Mouse (Mus musculus) adrenal gland, postnatal 25 days (tissue): ENCODE measurements around the gene Ccser1. TPM values are rescaled to one million over a fixed set of nuclear protein-coding genes. Genes with fewer than 3 reads are reported as not detected.
"Not testable (repeated sequence)": the region's sequence is repeated elsewhere in the genome, so short reads cannot be mapped to it uniquely, and the experiment has no call there.

Experiments
- DNase-seq: peaks from one replicate; pipeline ENCODE4 v3.0.0; 2021; ENCODE audit warnings: mixed read lengths
- total RNA-seq: library from RNA; stranded (reverse); gene quantifications from 2 replicates; pipeline ENCODE4 v1.2.3, GENCODE M21; 2021

Ccser1 gene
- total RNA-seq, 1 experiment from 2014 or later = 2.8 TPM

DNA sequence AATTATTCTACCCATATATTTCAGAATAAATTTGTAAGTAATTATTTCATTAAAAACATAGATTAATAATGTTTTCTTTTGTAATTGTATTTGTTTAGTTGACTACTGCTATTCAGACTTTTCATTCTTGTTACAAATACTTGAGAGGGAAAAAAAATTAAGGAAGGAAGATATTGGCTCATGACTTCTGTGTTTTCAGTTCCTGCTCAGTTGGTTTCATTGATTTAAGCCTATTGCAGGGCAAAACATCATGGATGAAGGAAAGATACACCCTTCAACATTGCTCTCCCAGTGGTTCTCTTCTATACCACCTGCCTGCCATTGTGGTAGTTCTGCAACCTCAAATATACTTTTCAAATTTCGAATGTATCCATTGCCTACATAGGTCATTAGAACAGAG, 541.1 kb downstream of the Ccser1 start:
- no peak for DNase-seq

DNA sequence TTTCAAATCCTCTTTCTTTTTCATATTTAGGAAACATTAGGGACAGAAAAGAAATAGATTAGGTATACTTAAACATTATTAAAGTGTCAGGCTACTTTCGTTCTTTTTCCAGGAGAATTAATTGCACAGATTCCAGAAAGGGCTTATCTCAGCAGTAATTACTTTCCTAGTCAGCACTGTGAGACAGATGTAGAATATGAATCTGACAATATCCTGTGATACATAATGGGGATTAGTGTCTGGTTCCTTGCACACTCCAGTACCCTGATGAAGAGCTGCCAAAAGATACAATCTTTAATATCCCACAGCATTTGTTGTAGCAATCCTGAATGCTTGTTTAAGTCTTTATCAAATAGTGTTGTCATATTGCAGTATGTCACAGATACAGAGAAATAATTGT, 548.9 kb downstream of the Ccser1 start:
- no peak for DNase-seq

DNA sequence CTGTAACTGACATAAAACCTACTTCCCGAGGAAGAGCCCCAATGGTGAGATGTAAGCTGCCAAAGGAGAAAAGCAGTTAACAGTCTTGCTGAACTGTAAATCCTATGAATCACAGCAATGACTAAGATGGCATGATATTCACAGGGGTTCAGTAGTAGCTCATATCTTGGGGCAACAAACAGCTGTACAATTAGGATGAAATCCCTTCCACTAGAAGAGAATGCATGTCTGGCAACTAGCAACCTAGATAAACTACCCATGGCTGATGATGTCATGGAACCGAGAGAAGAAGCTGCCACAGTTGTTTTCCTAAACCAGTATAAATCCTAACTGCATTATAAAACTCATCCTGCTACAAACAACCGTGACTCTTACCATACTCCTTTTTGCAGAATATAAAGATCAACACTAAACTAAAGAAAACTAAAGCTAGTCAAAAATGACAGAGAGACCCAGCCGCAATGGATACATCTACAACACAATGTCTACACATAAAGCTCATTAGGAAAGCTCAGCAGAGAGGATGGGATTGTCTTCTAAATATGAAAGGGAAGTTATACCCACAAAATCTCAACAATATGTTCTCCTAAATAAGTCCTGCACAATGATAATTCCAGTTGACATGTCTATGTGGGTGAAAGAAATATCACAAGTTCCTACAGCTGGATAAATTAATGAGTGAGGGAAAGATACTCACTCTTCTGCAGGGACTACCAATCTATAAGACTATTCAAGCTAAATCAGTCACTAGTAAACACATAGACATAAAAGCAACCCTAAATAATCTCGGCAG, 550.2 kb downstream of the Ccser1 start:
- DNase-seq = no peak

DNA sequence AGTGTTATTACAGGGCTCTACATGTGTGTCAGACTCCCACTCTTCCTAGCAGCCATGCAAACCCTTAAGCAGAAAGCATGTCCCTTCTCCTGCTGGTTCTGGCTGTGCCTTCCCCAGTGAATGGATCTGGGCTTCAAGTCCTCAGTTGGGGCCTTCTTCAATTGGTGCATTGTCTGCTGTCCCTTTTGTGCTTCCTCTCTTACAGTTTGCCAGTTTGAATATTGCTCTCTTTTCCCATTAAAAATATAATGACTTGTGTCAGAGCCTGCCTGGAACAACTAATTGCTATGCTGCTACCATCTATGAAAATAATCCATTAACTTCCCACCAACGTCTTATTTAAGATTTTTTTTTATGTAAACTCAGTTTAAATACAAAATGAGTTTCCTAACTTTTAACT, 566.2 kb downstream of the Ccser1 start:
- DNase-seq = no peak

DNA sequence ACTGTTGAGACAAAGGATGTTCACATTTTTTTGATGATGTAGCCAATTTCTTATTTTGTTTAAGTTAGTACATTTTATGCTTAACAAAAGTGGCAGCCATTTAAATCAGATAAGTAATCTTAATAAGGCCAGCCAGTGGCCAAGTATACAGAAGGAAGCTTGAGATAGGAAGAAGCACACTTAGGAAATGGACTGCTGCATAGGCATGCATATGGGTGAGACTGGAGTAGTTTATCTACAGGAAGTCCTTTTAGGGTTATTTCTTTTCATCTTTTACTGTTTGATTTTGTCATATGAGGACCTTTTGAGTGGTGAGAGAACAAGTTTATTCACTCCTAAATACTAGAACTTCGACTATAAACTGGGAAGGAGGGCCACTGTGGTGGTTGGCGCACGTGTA, 582.0 kb downstream of the Ccser1 start:
- no peak for DNase-seq

GRCm38 (mm10) chr6:61763379-61763778, 583.3 kb downstream of the Ccser1 start:
- no peak for DNase-seq

- no peak for DNase-seq
Observed at GRCm38 (mm10) chr6:61765801-61766200, 585.7 kb downstream of the Ccser1 start.

- no peak for DNase-seq
Observed at GRCm38 (mm10) chr6:61767151-61767550, 587.0 kb downstream of the Ccser1 start.

DNA sequence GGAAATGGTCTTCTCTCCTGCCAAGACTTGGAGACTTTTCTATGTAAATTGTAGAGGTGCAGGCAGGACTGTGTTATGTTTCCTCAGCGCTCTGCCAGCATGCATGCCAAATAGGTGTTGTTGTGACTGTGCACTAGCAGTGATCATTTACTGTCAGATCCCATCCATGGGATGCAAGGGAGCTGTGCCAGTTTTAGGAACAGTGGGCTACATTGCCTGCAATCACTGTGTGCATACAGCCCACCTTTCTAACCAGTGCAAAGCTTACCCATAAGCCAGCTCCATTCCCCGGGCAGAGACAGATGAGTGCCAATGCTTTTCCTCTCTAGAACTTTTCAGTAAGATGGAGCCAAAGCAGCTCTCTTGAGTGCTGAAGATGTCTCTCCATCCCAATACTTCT, 606.6 kb downstream of the Ccser1 start:
- no peak for DNase-seq

DNA sequence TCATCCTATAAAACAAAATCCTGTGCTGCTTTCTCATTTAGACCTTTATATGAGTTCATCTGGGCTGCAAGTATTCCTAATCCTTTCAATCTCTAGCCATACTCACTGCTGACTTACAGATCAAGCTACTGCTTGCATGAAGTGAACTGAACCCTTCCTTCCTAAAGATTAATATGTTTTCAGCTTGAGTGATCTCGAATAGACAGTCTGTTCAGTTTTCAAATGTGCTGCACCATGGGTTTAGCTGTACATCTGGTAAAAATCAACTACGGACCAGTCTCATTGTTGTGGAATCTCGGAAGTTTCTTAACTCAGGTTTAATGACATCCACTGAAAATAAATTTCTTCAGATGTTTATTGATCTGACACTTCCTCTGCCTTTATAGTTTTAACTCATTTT, 620.8 kb downstream of the Ccser1 start:
- no peak for DNase-seq

GRCm38 (mm10) chr6:61805481-61805880, 625.4 kb downstream of the Ccser1 start:
- DNase-seq = no peak

- no peak for DNase-seq
Observed at GRCm38 (mm10) chr6:61817716-61818115, 637.6 kb downstream of the Ccser1 start.

- no peak for DNase-seq
Observed at GRCm38 (mm10) chr6:61876302-61876701, 696.2 kb downstream of the Ccser1 start.

- no peak for DNase-seq
Observed at GRCm38 (mm10) chr6:61898238-61898637, 718.1 kb downstream of the Ccser1 start.

- DNase-seq = no peak
Observed at GRCm38 (mm10) chr6:61902715-61903114, 722.6 kb downstream of the Ccser1 start.

GRCm38 (mm10) chr6:61912896-61913295, 732.8 kb downstream of the Ccser1 start:
- DNase-seq = no peak

DNA sequence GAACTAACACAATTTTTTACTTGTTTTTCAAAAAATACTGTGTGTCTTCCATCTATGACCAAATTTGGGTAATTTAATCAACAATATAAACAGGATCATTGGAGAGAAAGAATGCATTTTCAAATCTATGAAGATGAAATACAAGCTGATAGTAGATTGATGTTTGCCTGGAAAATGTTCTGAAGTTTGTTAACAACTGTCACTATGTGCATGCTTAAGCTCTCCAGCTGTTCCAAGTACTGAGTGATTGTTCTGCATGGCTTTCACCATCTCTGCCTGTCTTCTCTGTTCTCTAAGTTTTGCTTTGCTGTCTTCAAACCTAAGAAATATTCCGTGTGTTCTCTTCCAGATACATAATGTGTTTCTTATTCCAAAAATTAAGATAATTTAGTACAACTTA, 751.5 kb downstream of the Ccser1 start:
- DNase-seq = no peak

GRCm38 (mm10) chr6:61936656-61937055, 756.5 kb downstream of the Ccser1 start:
- DNase-seq = no peak

GRCm38 (mm10) chr6:61939236-61939635, 759.1 kb downstream of the Ccser1 start:
- no peak for DNase-seq

- DNase-seq = no peak
Observed at GRCm38 (mm10) chr6:61953703-61954102, 773.6 kb downstream of the Ccser1 start.

DNA sequence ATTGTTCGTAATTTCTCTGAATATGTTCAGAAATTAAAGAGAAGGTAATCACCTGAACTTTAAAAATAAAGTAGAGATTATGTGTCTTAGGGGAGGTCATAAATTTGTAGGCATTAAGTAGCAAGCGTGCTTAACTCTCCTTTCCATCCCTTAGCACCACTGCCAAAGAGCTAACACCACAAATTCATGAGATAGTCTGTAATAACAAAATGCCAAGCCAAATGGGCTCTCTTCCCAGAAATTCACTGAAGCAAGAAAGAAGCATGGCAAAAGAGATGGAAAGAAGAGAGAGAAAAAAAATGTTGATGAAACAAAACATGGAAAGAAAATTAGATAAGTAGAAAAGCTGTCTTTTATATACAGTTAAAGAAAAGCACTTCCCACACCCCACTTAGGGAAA, 796.8 kb downstream of the Ccser1 start:
- no peak for DNase-seq

DNA sequence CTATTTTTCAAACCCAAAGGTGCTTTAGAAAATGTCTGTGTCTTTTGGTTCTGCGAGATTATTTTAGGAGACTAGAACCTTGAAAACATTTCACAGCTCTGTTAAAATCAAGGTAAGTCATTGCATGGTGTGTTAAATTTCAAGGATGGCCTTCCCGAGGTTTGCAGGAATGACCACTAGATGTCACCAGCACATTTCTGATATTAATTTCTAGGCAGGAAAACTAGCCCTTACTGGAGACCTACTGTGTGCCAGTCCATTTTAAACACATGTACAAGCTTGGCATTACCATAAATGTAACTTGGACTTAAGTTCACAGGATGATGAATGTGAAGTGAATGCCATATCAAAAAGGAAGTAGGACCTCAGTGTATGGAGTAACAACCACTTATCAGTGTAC, 798.3 kb downstream of the Ccser1 start:
- no peak for DNase-seq

GRCm38 (mm10) chr6:62014374-62014773, 834.2 kb downstream of the Ccser1 start:
- no peak for DNase-seq

DNA sequence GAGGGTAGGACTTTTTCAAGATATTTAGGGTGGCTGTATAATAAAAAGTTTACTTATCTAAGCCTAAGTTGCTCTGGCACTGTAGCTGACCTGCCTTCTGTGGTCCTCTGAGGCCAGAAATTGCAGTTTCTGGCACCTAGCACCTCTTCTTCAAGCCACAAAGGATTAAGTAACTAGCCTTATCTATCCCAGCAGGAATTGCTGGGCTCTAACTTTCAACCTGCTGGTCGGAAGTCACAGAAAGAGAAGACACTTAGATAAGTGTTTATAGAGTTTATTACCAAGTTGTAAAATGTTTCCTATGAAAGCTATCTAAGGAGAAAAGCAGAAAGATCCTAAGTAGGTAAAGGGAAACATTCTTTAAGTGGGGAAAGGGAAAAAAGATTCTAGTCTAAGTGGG, 864.3 kb downstream of the Ccser1 start:
- DNase-seq = no peak

DNA sequence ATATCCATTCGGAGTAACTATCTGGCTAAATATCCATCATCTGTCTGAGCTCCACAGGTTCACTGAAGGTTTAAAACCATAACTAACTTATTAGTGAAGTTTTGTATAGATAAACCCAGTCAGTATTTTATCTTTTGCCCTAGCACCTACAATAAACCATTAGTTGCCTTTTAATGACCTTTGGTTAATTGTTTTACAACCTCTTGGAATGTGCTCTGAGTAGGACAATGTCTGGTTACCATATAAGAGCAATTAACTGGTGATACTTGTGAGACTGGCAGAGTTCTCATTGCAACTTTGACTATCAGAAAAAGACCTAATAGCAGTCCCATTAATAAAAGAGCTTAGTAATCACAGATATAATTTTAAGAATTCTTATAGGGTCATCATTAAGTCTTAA, 864.9 kb downstream of the Ccser1 start:
- not testable (repeated sequence) for DNase-seq
